Mouse (Mus musculus): ENCODE results near the gene Gm10642. TPM values are rescaled to one million over a fixed set of nuclear protein-coding genes. Genes with fewer than 3 reads are reported as not detected.

Gene Gm10642
- polyA plus RNA-seq, 1 experiment from 2014 or later = 0.47 TPM

- 82% methylated on average over 2 of the region's 2 CpGs for WGBS
Observed at GRCm38 (mm10) chr9:70658266-70658665, 2.2 kb downstream of the Gm10642 start.

GRCm38 (mm10) chr9:70664847-70665246 lies 8.8 kb downstream of the Gm10642 start:
- Histone ChIP-seq H3K4me1 (no peaks in the 10 kb centered on the region), H3K27me3 (no peaks in the 10 kb centered on the region), H3K9me3 (peaks cover 3% of the 10 kb centered on the region; the same call in 1 of the 2 replicates), H3K36me3 (replicated peaks) (no peaks in the 10 kb centered on the region), H3K27ac (no peak overlapping the region), H3K9ac (no peak overlapping the region), H3K4me3 (replicated peaks) (no peak overlapping the region), H3K4me2 (no peak overlapping the region)
- WGBS = 88% methylated on average over 4 of the region's 4 CpGs
- no peak for ATAC-seq (ENCODE audit: low FRiP score)

More at GRCm38 (mm10) chr9:70658266-70658665, 2.2 kb downstream of the Gm10642 start:
- no peak overlapping the region for H3K4me2 ChIP-seq
- peaks cover 25% of the 10 kb centered on the region for H3K4me1 ChIP-seq
- H3K27ac ChIP-seq = no peak overlapping the region
- H3K4me3 ChIP-seq (replicated peaks) = no peak overlapping the region
- H3K36me3 ChIP-seq (replicated peaks) = no peaks in the 10 kb centered on the region
- H3K9me3 ChIP-seq = no peaks in the 10 kb centered on the region
- H3K9ac ChIP-seq = no peak overlapping the region
- no peak for ATAC-seq (ENCODE audit: low FRiP score)
- H3K27me3 ChIP-seq = no peaks in the 10 kb centered on the region

- 73% methylated on average over 16 of the region's 16 CpGs for WGBS
- ATAC-seq (ENCODE audit: low FRiP score) = no peak
- H3K27ac ChIP-seq = no peak overlapping the region
- H3K4me2 ChIP-seq = no peak overlapping the region
- H3K36me3 ChIP-seq (replicated peaks) = no peaks in the 10 kb centered on the region
- H3K9me3 ChIP-seq = peaks cover 3% of the 10 kb centered on the region; the same call in 1 of the 2 replicates
- H3K4me1 ChIP-seq = no peaks in the 10 kb centered on the region
- H3K9ac ChIP-seq = no peak overlapping the region
- no peak overlapping the region for H3K4me3 ChIP-seq (replicated peaks)
- H3K27me3 ChIP-seq = no peaks in the 10 kb centered on the region
Observed at GRCm38 (mm10) chr9:70665372-70666145, 9.5 kb downstream of the Gm10642 start.

GRCm38 (mm10) chr9:70666811-70667210 lies 10.8 kb downstream of the Gm10642 start:
- Histone ChIP-seq H3K4me3 (replicated peaks) (no peak overlapping the region), H3K4me1 (no peaks in the 10 kb centered on the region), H3K36me3 (replicated peaks) (no peaks in the 10 kb centered on the region), H3K4me2 (no peak overlapping the region), H3K27me3 (no peaks in the 10 kb centered on the region), H3K27ac (no peak overlapping the region), H3K9me3 (peaks cover 3% of the 10 kb centered on the region; the same call in 1 of the 2 replicates), H3K9ac (no peak overlapping the region)
- 74% methylated on average over 7 of the region's 7 CpGs for WGBS
- ATAC-seq (ENCODE audit: low FRiP score) = no peak

- Histone ChIP-seq H3K9me3 (peaks cover 3% of the 10 kb centered on the region; the same call in 1 of the 2 replicates), H3K4me1 (no peaks in the 10 kb centered on the region), H3K27me3 (no peaks in the 10 kb centered on the region), H3K9ac (no peak overlapping the region), H3K27ac (no peak overlapping the region), H3K4me3 (replicated peaks) (no peak overlapping the region), H3K4me2 (no peak overlapping the region), H3K36me3 (replicated peaks) (no peaks in the 10 kb centered on the region)
- ATAC-seq (ENCODE audit: low FRiP score) = no peak
Observed at GRCm38 (mm10) chr9:70668048-70668447, 12.0 kb downstream of the Gm10642 start.

GRCm38 (mm10) chr9:70669197-70669596 lies 13.1 kb downstream of the Gm10642 start:
- Histone ChIP-seq H3K4me3 (replicated peaks) (no peak overlapping the region), H3K4me2 (no peak overlapping the region), H3K4me1 (no peaks in the 10 kb centered on the region), H3K9ac (no peak overlapping the region), H3K27me3 (no peaks in the 10 kb centered on the region), H3K36me3 (replicated peaks) (no peaks in the 10 kb centered on the region), H3K9me3 (peaks cover 3% of the 10 kb centered on the region; the same call in 1 of the 2 replicates), H3K27ac (no peak overlapping the region)
- 79% methylated on average over 2 of the region's 2 CpGs for WGBS
- ATAC-seq (ENCODE audit: low FRiP score) = no peak

- H3K27me3 ChIP-seq = no peaks in the 10 kb centered on the region
- peaks cover 3% of the 10 kb centered on the region; the same call in 1 of the 2 replicates for H3K9me3 ChIP-seq
- H3K36me3 ChIP-seq (replicated peaks) = no peaks in the 10 kb centered on the region
- no peak overlapping the region for H3K4me3 ChIP-seq (replicated peaks)
- H3K4me1 ChIP-seq = no peaks in the 10 kb centered on the region
- no peak overlapping the region for H3K9ac ChIP-seq
- 87% methylated on average over 6 of the region's 6 CpGs for WGBS
- no peak overlapping the region for H3K27ac ChIP-seq
- no peak for ATAC-seq (ENCODE audit: low FRiP score)
- H3K4me2 ChIP-seq = no peak overlapping the region
Observed at GRCm38 (mm10) chr9:70670381-70670780, 14.3 kb downstream of the Gm10642 start.

GRCm38 (mm10) chr9:70671278-70671677 lies 15.2 kb downstream of the Gm10642 start:
- no peak for ATAC-seq (ENCODE audit: low FRiP score)
- Histone ChIP-seq H3K27me3 (no peaks in the 10 kb centered on the region), H3K36me3 (replicated peaks) (no peaks in the 10 kb centered on the region), H3K27ac (no peak overlapping the region), H3K4me1 (no peaks in the 10 kb centered on the region), H3K4me2 (no peak overlapping the region), H3K9ac (no peak overlapping the region), H3K9me3 (peaks cover 3% of the 10 kb centered on the region; the same call in 1 of the 2 replicates), H3K4me3 (replicated peaks) (no peak overlapping the region)
- WGBS = 76% methylated on average over 6 of the region's 6 CpGs

- H3K36me3 ChIP-seq (replicated peaks) = no peaks in the 10 kb centered on the region
- 54% methylated on average over 10 of the region's 10 CpGs for WGBS
- H3K4me2 ChIP-seq = no peak overlapping the region
- no peak overlapping the region for H3K9ac ChIP-seq
- no peak overlapping the region for H3K27ac ChIP-seq
- H3K4me3 ChIP-seq (replicated peaks) = no peak overlapping the region
- H3K4me1 ChIP-seq = no peaks in the 10 kb centered on the region
- H3K27me3 ChIP-seq = no peaks in the 10 kb centered on the region
- peaks cover 3% of the 10 kb centered on the region; the same call in 1 of the 2 replicates for H3K9me3 ChIP-seq
- no peak for ATAC-seq (ENCODE audit: low FRiP score)
Observed at GRCm38 (mm10) chr9:70671772-70672579, 15.9 kb downstream of the Gm10642 start.

- H3K4me1 ChIP-seq = no peaks in the 10 kb centered on the region
- H3K9me3 ChIP-seq = no peaks in the 10 kb centered on the region
- H3K27ac ChIP-seq = no peak overlapping the region
- H3K4me3 ChIP-seq (replicated peaks) = no peak overlapping the region
- no peaks in the 10 kb centered on the region for H3K27me3 ChIP-seq
- ATAC-seq (ENCODE audit: low FRiP score) = no peak
- H3K36me3 ChIP-seq (replicated peaks) = no peaks in the 10 kb centered on the region
- WGBS = 92% methylated on average over 4 of the region's 4 CpGs
- H3K9ac ChIP-seq = no peak overlapping the region
- H3K4me2 ChIP-seq = no peak overlapping the region
Observed at GRCm38 (mm10) chr9:70673656-70674055, 17.6 kb downstream of the Gm10642 start.

GRCm38 (mm10) chr9:70675117-70675516 lies 19.1 kb downstream of the Gm10642 start:
- no peak overlapping the region for H3K4me3 ChIP-seq (replicated peaks)
- ATAC-seq (ENCODE audit: low FRiP score) = no peak
- no peaks in the 10 kb centered on the region for H3K9me3 ChIP-seq
- 79% methylated on average over 4 of the region's 4 CpGs for WGBS
- peaks cover 2% of the 10 kb centered on the region; the same call in 1 of the 2 replicates for H3K4me1 ChIP-seq
- H3K4me2 ChIP-seq = no peak overlapping the region
- H3K36me3 ChIP-seq (replicated peaks) = no peaks in the 10 kb centered on the region
- no peaks in the 10 kb centered on the region for H3K27me3 ChIP-seq
- no peak overlapping the region for H3K9ac ChIP-seq
- no peak overlapping the region for H3K27ac ChIP-seq

GRCm38 (mm10) chr9:70675961-70676360 lies 19.9 kb downstream of the Gm10642 start:
- Histone ChIP-seq H3K27ac (no peak overlapping the region), H3K9me3 (no peaks in the 10 kb centered on the region), H3K36me3 (replicated peaks) (no peaks in the 10 kb centered on the region), H3K4me2 (no peak overlapping the region), H3K27me3 (no peaks in the 10 kb centered on the region), H3K4me1 (peaks cover 8% of the 10 kb centered on the region), H3K9ac (no peak overlapping the region), H3K4me3 (replicated peaks) (no peak overlapping the region)
- no peak for ATAC-seq (ENCODE audit: low FRiP score)
- WGBS = 84% methylated on average over 5 of the region's 5 CpGs
